In genomic region chr17:72253411-72253810, GRCm38 (mm10) we compare ENCODE assay signal across 14 mouse cellular contexts.
"Had no signal": no experiment of that assay in that cellular context is flagged by ENCODE, and none has a peak within 500 bp of the region (broad histone marks: within the 10 kb centered on the region; RNA-seq: fewer than 3 reads in every experiment).

No protein-coding gene starts in this region.

- DNase-seq: lung, adult 18-20 months; lung, embryonic 14.5 days; lung, postnatal 10 days; lung, postnatal 4 days; right cerebral cortex, postnatal 14 days; thymus, adult 2 months; thymus, postnatal 25 days; thymus, postnatal 4 days had no signal

- H3K27ac ChIP-seq: midbrain, embryonic 13.5 days; midbrain, embryonic 15.5 days; neural tube, embryonic 12.5 days; stomach, embryonic 15.5 days; stomach, postnatal 0 days had no signal

- ATAC-seq: midbrain, embryonic 13.5 days; midbrain, embryonic 15.5 days had no signal

- H3K4me3 ChIP-seq: megakaryocyte, embryonic 14.5 days; midbrain, embryonic 13.5 days; midbrain, embryonic 15.5 days; neural tube, embryonic 12.5 days; stomach, embryonic 15.5 days had no signal
